Mouse (Mus musculus): ENCODE results near the gene Pigb. TPM values are rescaled to one million over a fixed set of nuclear protein-coding genes. Genes with fewer than 3 reads are reported as not detected.

Gene Pigb
- polyA plus RNA-seq, 1 experiment from 2014 or later: 18.9 TPM

- Histone ChIP-seq H3K27me3 (ENCODE audit: control insufficient read depth, insufficient read depth, low read length) (no peaks in the 10 kb centered on the region), H3K36me3 (ENCODE audit: control insufficient read depth, insufficient read depth, low read length) (no peaks in the 10 kb centered on the region), H3K4me1 (ENCODE audit: control insufficient read depth, insufficient read depth, low read length) (peaks cover 10% of the 10 kb centered on the region; the same call in 1 of the 2 replicates), H3K9ac (ENCODE audit: low read depth, low read length) (no peak overlapping the region), H3K4me3 (ENCODE audit: low read length) (no peak overlapping the region), H3K4me2 (replicated peaks; ENCODE audit: low read depth, low read length) (no peak overlapping the region), H3K27ac (ENCODE audit: low read depth, low read length) (no peak overlapping the region), H3K9me3 (ENCODE audit: control insufficient read depth, low read length) (no peaks in the 10 kb centered on the region)
- WGBS: 96% methylated on average over 5 of the region's 5 CpGs
- ATAC-seq (ENCODE audit: low FRiP score, low TSS enrichment): no peak
Measured at GRCm38 (mm10) chr9:73073169-73073568, 33.0 kb upstream of the Pigb start.

- no peak for ATAC-seq (ENCODE audit: low FRiP score, low TSS enrichment)
- Histone ChIP-seq H3K9ac (ENCODE audit: low read depth, low read length) (no peak overlapping the region), H3K27me3 (ENCODE audit: control insufficient read depth, insufficient read depth, low read length) (no peaks in the 10 kb centered on the region), H3K4me3 (ENCODE audit: low read length) (no peak overlapping the region), H3K36me3 (ENCODE audit: control insufficient read depth, insufficient read depth, low read length) (no peaks in the 10 kb centered on the region), H3K4me1 (ENCODE audit: control insufficient read depth, insufficient read depth, low read length) (peaks cover 17% of the 10 kb centered on the region; the same call in 1 of the 2 replicates), H3K4me2 (replicated peaks; ENCODE audit: low read depth, low read length) (no peak overlapping the region), H3K27ac (ENCODE audit: low read depth, low read length) (no peak overlapping the region), H3K9me3 (ENCODE audit: control insufficient read depth, low read length) (no peaks in the 10 kb centered on the region)
- WGBS: 83% methylated on average over 8 of the region's 8 CpGs
Measured at GRCm38 (mm10) chr9:73072426-73072825, 32.2 kb upstream of the Pigb start.

- Histone ChIP-seq H3K9ac (ENCODE audit: low read depth, low read length) (no peak overlapping the region), H3K4me3 (ENCODE audit: low read length) (no peak overlapping the region), H3K27me3 (ENCODE audit: control insufficient read depth, insufficient read depth, low read length) (no peaks in the 10 kb centered on the region), H3K4me1 (ENCODE audit: control insufficient read depth, insufficient read depth, low read length) (peaks cover 20% of the 10 kb centered on the region; the same call in 1 of the 2 replicates), H3K4me2 (replicated peaks; ENCODE audit: low read depth, low read length) (no peak overlapping the region), H3K27ac (ENCODE audit: low read depth, low read length) (no peak overlapping the region), H3K36me3 (ENCODE audit: control insufficient read depth, insufficient read depth, low read length) (no peaks in the 10 kb centered on the region), H3K9me3 (ENCODE audit: control insufficient read depth, low read length) (no peaks in the 10 kb centered on the region)
- ATAC-seq (ENCODE audit: low FRiP score, low TSS enrichment): no peak
- 68% methylated on average over 10 of the region's 10 CpGs for whole genome bisulfite sequencing
Measured at GRCm38 (mm10) chr9:73070971-73071659, 30.9 kb upstream of the Pigb start.

- Histone ChIP-seq H3K4me3 (ENCODE audit: low read length) (no peak overlapping the region), H3K27ac (ENCODE audit: low read depth, low read length) (peak overlapping the region; percentile 37; the same call in 1 of the 2 replicates), H3K9ac (ENCODE audit: low read depth, low read length) (no peak overlapping the region), H3K9me3 (ENCODE audit: control insufficient read depth, low read length) (no peaks in the 10 kb centered on the region), H3K4me2 (replicated peaks; ENCODE audit: low read depth, low read length) (no peak overlapping the region), H3K27me3 (ENCODE audit: control insufficient read depth, insufficient read depth, low read length) (no peaks in the 10 kb centered on the region), H3K4me1 (ENCODE audit: control insufficient read depth, insufficient read depth, low read length) (peaks cover 24% of the 10 kb centered on the region; the same call in 1 of the 2 replicates), H3K36me3 (ENCODE audit: control insufficient read depth, insufficient read depth, low read length) (no peaks in the 10 kb centered on the region)
- 73% methylated on average over 6 of the region's 6 CpGs for WGBS
- no peak for ATAC-seq (ENCODE audit: low FRiP score, low TSS enrichment)
Measured at GRCm38 (mm10) chr9:73068688-73069087, 28.5 kb upstream of the Pigb start.

GRCm38 (mm10) chr9:73068230-73068679 lies 28.1 kb upstream of the Pigb start:
- no peak overlapping the region for H3K4me3 ChIP-seq (ENCODE audit: low read length)
- H3K27me3 ChIP-seq (ENCODE audit: control insufficient read depth, insufficient read depth, low read length): no peaks in the 10 kb centered on the region
- peak overlapping the region; percentile 15; the same call in 1 of the 2 replicates for H3K27ac ChIP-seq (ENCODE audit: low read depth, low read length)
- H3K36me3 ChIP-seq (ENCODE audit: control insufficient read depth, insufficient read depth, low read length): no peaks in the 10 kb centered on the region
- 22% methylated on average over 6 of the region's 6 CpGs for WGBS
- H3K9me3 ChIP-seq (ENCODE audit: control insufficient read depth, low read length): no peaks in the 10 kb centered on the region
- ATAC-seq (ENCODE audit: low FRiP score, low TSS enrichment): peak; percentile 76
- H3K4me2 ChIP-seq (replicated peaks; ENCODE audit: low read depth, low read length): no peak overlapping the region
- H3K4me1 ChIP-seq (ENCODE audit: control insufficient read depth, insufficient read depth, low read length): peaks cover 25% of the 10 kb centered on the region; the same call in 1 of the 2 replicates
- no peak overlapping the region for H3K9ac ChIP-seq (ENCODE audit: low read depth, low read length)

- Histone ChIP-seq H3K9me3 (ENCODE audit: control insufficient read depth, low read length) (no peaks in the 10 kb centered on the region), H3K27me3 (ENCODE audit: control insufficient read depth, insufficient read depth, low read length) (no peaks in the 10 kb centered on the region), H3K9ac (ENCODE audit: low read depth, low read length) (no peak overlapping the region), H3K27ac (ENCODE audit: low read depth, low read length) (no peak overlapping the region), H3K4me1 (ENCODE audit: control insufficient read depth, insufficient read depth, low read length) (peaks cover 25% of the 10 kb centered on the region; the same call in 1 of the 2 replicates), H3K4me3 (ENCODE audit: low read length) (no peak overlapping the region), H3K4me2 (replicated peaks; ENCODE audit: low read depth, low read length) (0 out of 2 replicates have a peak overlapping the region, but pooled peaks have one; percentile 26), H3K36me3 (ENCODE audit: control insufficient read depth, insufficient read depth, low read length) (no peaks in the 10 kb centered on the region)
- ATAC-seq (ENCODE audit: low FRiP score, low TSS enrichment): peak; percentile 75
- WGBS: 30% methylated on average over 10 of the region's 10 CpGs
Measured at GRCm38 (mm10) chr9:73067086-73067485, 26.9 kb upstream of the Pigb start.

- Histone ChIP-seq H3K36me3 (ENCODE audit: control insufficient read depth, insufficient read depth, low read length) (no peaks in the 10 kb centered on the region), H3K27ac (ENCODE audit: low read depth, low read length) (no peak overlapping the region; the same call in 1 of the 2 replicates), H3K9ac (ENCODE audit: low read depth, low read length) (peak overlapping the region; percentile 8; the same call in 1 of the 2 replicates), H3K4me3 (ENCODE audit: low read length) (peak overlapping the region; percentile 10), H3K4me1 (ENCODE audit: control insufficient read depth, insufficient read depth, low read length) (peaks cover 20% of the 10 kb centered on the region; the same call in 1 of the 2 replicates), H3K9me3 (ENCODE audit: control insufficient read depth, low read length) (no peaks in the 10 kb centered on the region), H3K27me3 (ENCODE audit: control insufficient read depth, insufficient read depth, low read length) (no peaks in the 10 kb centered on the region), H3K4me2 (replicated peaks; ENCODE audit: low read depth, low read length) (peak overlapping the region; percentile 37)
- 11% methylated on average over 15 of the region's 15 CpGs for WGBS
- peak; percentile 51; the same call in 1 of the 2 replicates for ATAC-seq (ENCODE audit: low FRiP score, low TSS enrichment)
Measured at GRCm38 (mm10) chr9:73063621-73064290, 23.6 kb upstream of the Pigb start.

- no peak overlapping the region for H3K4me2 ChIP-seq (replicated peaks; ENCODE audit: low read depth, low read length)
- no peaks in the 10 kb centered on the region for H3K36me3 ChIP-seq (ENCODE audit: control insufficient read depth, insufficient read depth, low read length)
- H3K9me3 ChIP-seq (ENCODE audit: control insufficient read depth, low read length): no peaks in the 10 kb centered on the region
- WGBS: 89% methylated on average over 4 of the region's 4 CpGs
- H3K9ac ChIP-seq (ENCODE audit: low read depth, low read length): no peak overlapping the region
- H3K4me3 ChIP-seq (ENCODE audit: low read length): no peak overlapping the region
- H3K4me1 ChIP-seq (ENCODE audit: control insufficient read depth, insufficient read depth, low read length): 0 out of 2 replicates have a peak, but pooled peaks cover 5% of the 10 kb centered on the region
- no peak for ATAC-seq (ENCODE audit: low FRiP score, low TSS enrichment)
- H3K27ac ChIP-seq (ENCODE audit: low read depth, low read length): no peak overlapping the region
- H3K27me3 ChIP-seq (ENCODE audit: control insufficient read depth, insufficient read depth, low read length): no peaks in the 10 kb centered on the region
Measured at GRCm38 (mm10) chr9:73059224-73059623, 19.0 kb upstream of the Pigb start.

GRCm38 (mm10) chr9:73055441-73055911 lies 15.3 kb upstream of the Pigb start:
- Histone ChIP-seq H3K4me1 (ENCODE audit: control insufficient read depth, insufficient read depth, low read length) (no peaks in the 10 kb centered on the region), H3K9me3 (ENCODE audit: control insufficient read depth, low read length) (no peaks in the 10 kb centered on the region), H3K27me3 (ENCODE audit: control insufficient read depth, insufficient read depth, low read length) (no peaks in the 10 kb centered on the region), H3K4me2 (replicated peaks; ENCODE audit: low read depth, low read length) (no peak overlapping the region), H3K27ac (ENCODE audit: low read depth, low read length) (no peak overlapping the region), H3K9ac (ENCODE audit: low read depth, low read length) (no peak overlapping the region), H3K36me3 (ENCODE audit: control insufficient read depth, insufficient read depth, low read length) (no peaks in the 10 kb centered on the region), H3K4me3 (ENCODE audit: low read length) (no peak overlapping the region)
- no peak for ATAC-seq (ENCODE audit: low FRiP score, low TSS enrichment)
- 53% methylated on average over 10 of the region's 10 CpGs for WGBS
